Mouse (Mus musculus): ENCODE results near the gene 9430007A20Rik. TPM values are rescaled to one million over a fixed set of nuclear protein-coding genes. Genes with fewer than 3 reads are reported as not detected.

The 9430007A20Rik gene
- not detected in 2 replicates for polyA plus RNA-seq (2015; fragmentation: Nextera tagmentation; extraction: Ambion mirVana)

GRCm38 (mm10) chr4:144519522-144519921, at the start of gene 9430007A20Rik:
TSS of gene 9430007A20Rik (plus strand) at chr4:144519822.

GRCm38 (mm10) chr4:144565034-144565433, 45.4 kb downstream of the 9430007A20Rik start, which contains the start of gene Gm13124:
TSS of gene Gm13124 (minus strand) at chr4:144565134.

Other genes with a start within 250 kb of the 9430007A20Rik start
- not detected in 2 replicates for gene Pramel5, start 239.3 kb upstream of the 9430007A20Rik start, polyA plus RNA-seq (2015; fragmentation: Nextera tagmentation; extraction: Ambion mirVana)
- not detected in 2 replicates for gene Gm13128, start 189.6 kb upstream of the 9430007A20Rik start, polyA plus RNA-seq (2015; fragmentation: Nextera tagmentation; extraction: Ambion mirVana)
- not detected in 2 replicates for gene Gm13119, start 161.9 kb upstream of the 9430007A20Rik start, polyA plus RNA-seq (2015; fragmentation: Nextera tagmentation; extraction: Ambion mirVana)
- not detected in 2 replicates for gene Pramef20, start 141.9 kb upstream of the 9430007A20Rik start, polyA plus RNA-seq (2015; fragmentation: Nextera tagmentation; extraction: Ambion mirVana)
- gene Pramef12, start 111.4 kb upstream of the 9430007A20Rik start, polyA plus RNA-seq (2015; fragmentation: Nextera tagmentation; extraction: Ambion mirVana): 0.06 TPM in 1 of 2 replicates, not detected in the other
- gene 1700012P22Rik, start 81.0 kb upstream of the 9430007A20Rik start, polyA plus RNA-seq (2015; fragmentation: Nextera tagmentation; extraction: Ambion mirVana): not detected in 2 replicates
- gene Gm9944, start 66.5 kb upstream of the 9430007A20Rik start, polyA plus RNA-seq (2015; fragmentation: Nextera tagmentation; extraction: Ambion mirVana): not detected in 2 replicates
- gene Aadacl3, start 56.1 kb upstream of the 9430007A20Rik start, polyA plus RNA-seq (2015; fragmentation: Nextera tagmentation; extraction: Ambion mirVana): not detected in 2 replicates
- not detected in 2 replicates for gene Gm13124, start 45.3 kb downstream of the 9430007A20Rik start, polyA plus RNA-seq (2015; fragmentation: Nextera tagmentation; extraction: Ambion mirVana)
- gene Aadacl4, start 93.9 kb downstream of the 9430007A20Rik start, polyA plus RNA-seq (2015; fragmentation: Nextera tagmentation; extraction: Ambion mirVana): not detected in 2 replicates
- gene Gm436, start 166.5 kb downstream of the 9430007A20Rik start, polyA plus RNA-seq (2015; fragmentation: Nextera tagmentation; extraction: Ambion mirVana): not detected in 2 replicates
- gene Gm13178, start 201.6 kb downstream of the 9430007A20Rik start, polyA plus RNA-seq (2015; fragmentation: Nextera tagmentation; extraction: Ambion mirVana): 0.11 TPM in 1 of 2 replicates, not detected in the other